Mouse (Mus musculus): ENCODE measurements around the gene H2-M10.2.

H2-M10.2 gene

GRCm38 (mm10) chr17:36286390-36286789, at the start of gene H2-M10.2:
H2-M10.2 (minus strand) TSS chr17:36286490.
- no peak for DNase-seq (ENCODE audit: low spot score)

GRCm38 (mm10) chr17:36326055-36326454, 39.8 kb upstream of the H2-M10.2 start, which contains the start of gene H2-M10.1:
H2-M10.1 (minus strand) TSS chr17:36326155.
- DNase-seq (ENCODE audit: low spot score) = no peak

- no peak for DNase-seq (ENCODE audit: low spot score)
These were observed 29.5 kb upstream of the H2-M10.2 start for GRCm38 (mm10) chr17:36315689-36316253.

- peak; percentile 45 for DNase-seq (ENCODE audit: low spot score)
These were observed 28.9 kb upstream of the H2-M10.2 start for GRCm38 (mm10) chr17:36315041-36315688.

GRCm38 (mm10) chr17:36314511-36314910, 28.2 kb upstream of the H2-M10.2 start:
- DNase-seq (ENCODE audit: low spot score) = no peak

- DNase-seq (ENCODE audit: low spot score) = no peak
These were observed 23.0 kb upstream of the H2-M10.2 start for GRCm38 (mm10) chr17:36309293-36309692.

GRCm38 (mm10) chr17:36308855-36309254, 22.6 kb upstream of the H2-M10.2 start:
- peak; percentile 36 for DNase-seq (ENCODE audit: low spot score)

- DNase-seq (ENCODE audit: low spot score) = no peak
These were observed 4.6 kb downstream of the H2-M10.2 start for GRCm38 (mm10) chr17:36281521-36282245.

GRCm38 (mm10) chr17:36274776-36275175, 11.5 kb downstream of the H2-M10.2 start:
- DNase-seq (ENCODE audit: low spot score) = no peak

- DNase-seq (ENCODE audit: low spot score) = no peak
These were observed 12.5 kb downstream of the H2-M10.2 start for GRCm38 (mm10) chr17:36273796-36274195.

- no peak for DNase-seq (ENCODE audit: low spot score)
These were observed 13.5 kb downstream of the H2-M10.2 start for GRCm38 (mm10) chr17:36272643-36273366.

GRCm38 (mm10) chr17:36271586-36272256, 14.6 kb downstream of the H2-M10.2 start, which contains the start of gene Trim39:
Trim39 (minus strand) TSS chr17:36272247.
- no peak for DNase-seq (ENCODE audit: low spot score)

- peak; percentile 90 for DNase-seq (ENCODE audit: low spot score)
These were observed 15.2 kb downstream of the H2-M10.2 start for GRCm38 (mm10) chr17:36270956-36271585.

GRCm38 (mm10) chr17:36265834-36266233, 20.5 kb downstream of the H2-M10.2 start:
- DNase-seq (ENCODE audit: low spot score) = no peak

- DNase-seq (ENCODE audit: low spot score) = no peak
These were observed 21.9 kb downstream of the H2-M10.2 start for GRCm38 (mm10) chr17:36264273-36264925.

GRCm38 (mm10) chr17:36261511-36262166, 24.7 kb downstream of the H2-M10.2 start:
- no peak for DNase-seq (ENCODE audit: low spot score)

- DNase-seq (ENCODE audit: low spot score) = no peak
These were observed 28.3 kb downstream of the H2-M10.2 start, which contains the start of gene Rpp21 for GRCm38 (mm10) chr17:36257969-36258368. Rpp21 (minus strand) TSS chr17:36258069.

- DNase-seq (ENCODE audit: low spot score) = peak; percentile 77
These were observed 28.9 kb downstream of the H2-M10.2 start for GRCm38 (mm10) chr17:36257241-36257947.

- DNase-seq (ENCODE audit: low spot score) = no peak
These were observed 33.1 kb downstream of the H2-M10.2 start for GRCm38 (mm10) chr17:36253087-36253600.
